Mouse (Mus musculus) E14TG2a.4 (cell line): ENCODE data around the gene Plcd3.

Experiments used
- H3K27me3 ChIP-seq: 2 replicates; pipeline ENCODE4 v1.6.1; 2014; ENCODE audit warnings: low read length, control low read depth; ENCODE audit not compliant: insufficient read depth
- H3K36me3 ChIP-seq: 2 replicates; pipeline ENCODE4 v1.6.1; 2014; ENCODE audit warnings: low read length, control low read depth; ENCODE audit not compliant: insufficient read depth
- H3K4me1 ChIP-seq: replicated peaks from 2 replicates; pipeline ENCODE4 v1.6.1; 2014; ENCODE audit warnings: low read depth, low read length, control low read depth
- H3K4me3 ChIP-seq: replicated peaks from 2 replicates; pipeline ENCODE4 v1.5.1; 2014; ENCODE audit warnings: mild to moderate bottlenecking, low read length
- H3K9me3 ChIP-seq: 2 replicates; pipeline ENCODE4 v1.6.1; 2014; ENCODE audit warnings: low read length, control low read depth
- CTCF ChIP-seq: conservative IDR thresholded peaks from 2 replicates; pipeline ENCODE4 v1.5.1; 2014; ENCODE audit warnings: low read length
- NANOG ChIP-seq: IDR thresholded peaks from 2 replicates; pipeline ENCODE4 v1.6.1; 2014; ENCODE audit warnings: borderline replicate concordance, low read length, mixed read lengths
- POU5F1 ChIP-seq: IDR thresholded peaks from 2 replicates; pipeline ENCODE4 v1.6.1; 2014; ENCODE audit warnings: low read length, borderline replicate concordance

Gene Plcd3

GRCm38 (mm10) chr11:103101481-103101865, at the start of gene Plcd3, which contains the start of gene Acbd4:
Gene Plcd3, minus strand, starts transcription at chr11:103101658.
Gene Acbd4, plus strand, starts transcription at chr11:103101682.
- Histone ChIP-seq H3K9me3 (no peaks in the 10 kb centered on the region), H3K4me1 (peaks cover 92% of the 10 kb centered on the region), H3K36me3 (peaks cover 15% of the 10 kb centered on the region; the same call in 1 of the 2 replicates), H3K4me3 (peak within 1 kb of the TSS; percentile 82), H3K27me3 (peaks cover 48% of the 10 kb centered on the region)
- TF ChIP-seq CTCF (no peak), POU5F1 (no peak), NANOG (no peak)

GRCm38 (mm10) chr11:103149771-103150170, 48.3 kb upstream of the Plcd3 start:
- Histone ChIP-seq H3K4me1 (peaks cover 29% of the 10 kb centered on the region), H3K4me3 (no peak overlapping the region), H3K27me3 (peaks cover 28% of the 10 kb centered on the region), H3K36me3 (no peaks in the 10 kb centered on the region), H3K9me3 (no peaks in the 10 kb centered on the region)
- TF ChIP-seq CTCF (no peak), POU5F1 (no peak), NANOG (no peak)

GRCm38 (mm10) chr11:103147766-103148165, 46.3 kb upstream of the Plcd3 start:
- no peaks in the 10 kb centered on the region for H3K36me3 ChIP-seq
- TF ChIP-seq POU5F1 (no peak), CTCF (no peak), NANOG (no peak)
- H3K9me3 ChIP-seq, result no peaks in the 10 kb centered on the region; the same call in 1 of the 2 replicates

GRCm38 (mm10) chr11:103146386-103146785, 44.9 kb upstream of the Plcd3 start:
- Histone ChIP-seq H3K4me1 (peaks cover 46% of the 10 kb centered on the region), H3K27me3 (peaks cover 15% of the 10 kb centered on the region), H3K36me3 (no peaks in the 10 kb centered on the region), H3K4me3 (no peak overlapping the region), H3K9me3 (no peaks in the 10 kb centered on the region; the same call in 1 of the 2 replicates)
- TF ChIP-seq NANOG (no peak), CTCF (no peak), POU5F1 (no peak)

More at GRCm38 (mm10) chr11:103147766-103148165, 46.3 kb upstream of the Plcd3 start:
- Histone ChIP-seq H3K4me3 (no peak overlapping the region), H3K27me3 (peaks cover 26% of the 10 kb centered on the region), H3K4me1 (peaks cover 36% of the 10 kb centered on the region)

- Histone ChIP-seq H3K4me1 (peaks cover 51% of the 10 kb centered on the region), H3K4me3 (no peak overlapping the region)
- no peak for TF ChIP-seq CTCF
Measured at GRCm38 (mm10) chr11:103144309-103145285, 43.1 kb upstream of the Plcd3 start.

GRCm38 (mm10) chr11:103142441-103143182, 41.2 kb upstream of the Plcd3 start:
- no peak for TF ChIP-seq CTCF
- TF ChIP-seq POU5F1, result no peak
- TF ChIP-seq NANOG, result no peak
- H3K27me3 ChIP-seq, result no peaks in the 10 kb centered on the region; the same call in 1 of the 2 replicates
- peaks cover 11% of the 10 kb centered on the region for H3K36me3 ChIP-seq
- no peaks in the 10 kb centered on the region; the same call in 1 of the 2 replicates for H3K9me3 ChIP-seq
- peak overlapping the region; percentile 21 for H3K4me3 ChIP-seq
- H3K4me1 ChIP-seq, result peaks cover 68% of the 10 kb centered on the region

More at GRCm38 (mm10) chr11:103144309-103145285, 43.1 kb upstream of the Plcd3 start:
- Histone ChIP-seq H3K36me3 (peaks cover 5% of the 10 kb centered on the region), H3K9me3 (no peaks in the 10 kb centered on the region; the same call in 1 of the 2 replicates), H3K27me3 (no peaks in the 10 kb centered on the region; the same call in none of the 2 replicates)

- no peak for TF ChIP-seq POU5F1
- no peak for TF ChIP-seq NANOG
- TF ChIP-seq CTCF, result no peak
Measured at GRCm38 (mm10) chr11:103141944-103142255, 40.4 kb upstream of the Plcd3 start.

More at GRCm38 (mm10) chr11:103141944-103142255, 40.4 kb upstream of the Plcd3 start:
- Histone ChIP-seq H3K36me3 (peaks cover 11% of the 10 kb centered on the region), H3K27me3 (no peaks in the 10 kb centered on the region; the same call in 1 of the 2 replicates), H3K9me3 (no peaks in the 10 kb centered on the region; the same call in 1 of the 2 replicates), H3K4me3 (0 out of 2 replicates have a peak overlapping the region, but pooled peaks have one; percentile 10), H3K4me1 (peaks cover 70% of the 10 kb centered on the region)
